Mouse (Mus musculus): Measurements from ENCODE around the gene Casq1. TPM values are rescaled to one million over a fixed set of nuclear protein-coding genes. Genes with fewer than 3 reads are reported as not detected.

Gene Casq1
- total RNA-seq (2023): not detected in 2 replicates

DNA sequence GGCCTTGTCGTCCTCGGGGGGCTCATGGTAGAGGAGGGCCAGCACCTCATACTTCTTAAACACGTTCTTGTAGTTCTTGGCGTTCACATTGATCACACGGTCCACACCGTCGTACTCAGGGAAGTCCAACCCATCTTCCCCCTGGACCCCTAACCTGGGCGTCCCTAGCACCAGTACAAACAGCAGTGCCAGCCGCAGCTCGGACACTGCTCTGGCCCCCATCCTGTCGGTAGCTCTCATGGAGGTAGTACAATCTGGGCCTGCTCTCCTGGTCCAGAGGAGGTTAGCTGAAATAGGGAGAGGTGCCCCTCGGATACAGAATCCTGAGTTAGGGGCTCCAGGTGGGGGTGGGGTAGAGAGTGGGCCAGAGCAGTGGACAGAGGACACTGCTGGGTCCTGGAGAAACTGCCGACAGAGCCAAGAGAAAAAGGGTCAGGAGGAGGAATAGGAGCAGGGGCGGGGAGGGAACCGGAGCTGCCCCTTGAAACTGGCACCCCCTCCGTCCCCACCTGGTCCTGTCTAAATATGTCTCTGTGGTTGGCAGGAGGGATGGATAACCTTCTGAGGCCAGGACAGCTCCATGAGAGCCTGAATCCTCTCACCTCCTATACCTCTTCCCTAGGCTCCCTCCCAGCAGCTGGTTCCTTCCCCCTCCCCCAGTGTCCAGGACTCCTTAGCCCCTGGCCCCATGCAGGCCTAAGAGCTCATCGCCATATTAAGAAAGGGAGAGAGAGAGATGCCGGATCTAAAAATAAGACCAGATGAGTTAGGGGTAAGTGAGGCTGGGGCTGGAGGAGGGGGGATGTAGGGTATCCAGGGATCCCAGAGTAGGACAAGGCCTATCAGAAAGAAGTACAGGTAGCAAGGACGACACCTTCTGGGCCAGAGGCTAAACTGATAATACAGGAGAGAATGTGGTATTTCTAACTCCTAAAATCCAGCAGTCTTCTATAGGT is at the start of gene Casq1:
TSS of gene Casq1 (minus strand) at position 418 of the 956 bp plus-strand sequence.

DNA sequence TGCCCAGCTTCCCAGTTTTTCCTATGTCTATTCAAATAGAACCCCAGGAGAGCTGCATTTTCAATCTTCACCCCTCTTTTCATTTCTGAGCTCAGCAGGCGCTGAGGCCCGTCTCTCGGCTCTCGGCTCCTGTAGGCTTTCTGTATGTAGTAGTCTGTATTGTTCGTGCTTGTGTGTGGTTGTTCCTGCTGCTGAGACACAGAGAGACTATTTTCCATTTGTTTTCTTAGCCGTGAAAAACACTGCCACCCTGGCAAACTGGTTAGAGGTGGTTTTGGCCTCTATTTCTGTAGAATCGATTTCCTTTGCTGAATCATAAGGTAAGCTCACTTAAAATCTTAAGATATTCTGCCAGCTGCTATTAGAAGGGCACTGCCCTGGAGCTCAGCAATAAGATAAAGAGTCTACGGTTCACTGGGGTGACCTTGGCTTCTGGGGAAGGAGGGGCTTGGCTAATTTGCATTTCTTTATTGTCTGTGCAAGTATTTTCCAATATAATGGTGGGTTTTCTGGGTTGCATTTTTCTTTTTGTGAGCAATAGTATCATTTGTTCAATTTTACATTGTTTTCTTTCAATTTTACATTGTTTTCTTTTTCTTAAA is 41.9 kb upstream of the Casq1 start, which contains the start of gene Igsf8:
TSS of gene Igsf8 (plus strand) at position 165 of the 602 bp plus-strand sequence.

DNA sequence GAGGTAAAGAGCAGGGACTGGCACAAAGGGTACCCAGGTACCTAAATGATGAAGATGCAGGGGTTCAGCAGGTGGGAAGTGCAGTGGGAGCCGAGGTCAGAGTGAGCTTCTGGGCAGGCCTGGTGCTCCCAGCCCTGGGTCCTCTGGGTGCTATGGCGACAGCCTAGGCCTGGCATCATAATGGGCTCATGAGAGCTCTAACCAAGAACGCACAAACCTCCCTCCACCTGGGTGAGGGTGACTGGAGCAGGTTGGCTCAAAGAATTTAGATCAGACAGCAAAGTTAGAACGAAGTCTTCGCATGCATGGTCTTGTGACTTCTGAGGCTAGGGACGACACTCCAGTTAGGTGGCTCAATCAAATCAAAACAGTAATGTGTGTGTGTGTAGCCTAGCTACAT is 38.6 kb upstream of the Casq1 start, which contains the start of gene Atp1a4:
TSS of gene Atp1a4 (minus strand) at position 101 of the 400 bp plus-strand sequence.

DNA sequence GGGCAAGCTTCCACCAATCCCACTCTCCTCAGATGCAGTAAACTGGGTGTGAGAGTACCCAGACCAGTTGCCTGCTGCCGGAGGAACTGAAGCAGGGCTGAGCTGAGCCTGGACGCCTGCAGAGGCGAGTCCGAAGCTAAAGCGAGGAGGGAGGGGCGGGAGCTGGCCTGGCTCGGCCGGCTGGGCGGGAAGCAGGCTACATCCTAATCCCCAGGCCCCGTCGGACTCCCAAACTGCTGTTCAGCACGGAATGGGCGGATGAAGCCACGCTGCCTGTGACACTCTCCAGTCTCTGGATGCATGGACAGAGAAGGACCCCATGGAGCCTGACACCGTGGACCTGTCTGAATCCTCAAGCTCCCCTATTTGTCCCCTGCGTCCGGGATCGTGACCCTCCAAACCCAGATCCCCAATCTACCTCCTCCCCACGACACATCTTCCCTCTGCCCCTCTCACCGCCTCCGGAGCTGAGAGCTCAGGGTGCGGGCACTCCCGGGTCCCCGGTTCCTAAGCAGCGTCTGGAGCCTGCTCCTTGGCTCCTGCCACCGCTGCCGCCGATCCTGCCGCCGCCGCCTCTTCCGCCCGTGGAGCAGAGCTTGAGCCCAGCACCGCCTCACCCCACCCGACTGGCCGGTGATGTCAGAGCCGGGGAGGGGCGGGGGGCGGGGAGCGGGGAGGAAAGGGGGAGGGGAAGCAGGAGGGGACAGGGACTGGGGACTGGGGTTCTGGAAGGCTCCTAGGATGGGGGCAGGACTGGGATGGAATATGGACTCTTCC is 13.3 kb downstream of the Casq1 start, which contains the start of gene Pea15a:
TSS of gene Pea15a (minus strand) at position 664 of the 777 bp plus-strand sequence.

Other genes starting within 250 kb of the Casq1 start
- gene Vangl2, start 191.4 kb downstream of the Casq1 start, total RNA-seq (2023): 1.1 and 2.3 TPM in 2 replicates
- not detected in 2 replicates for gene Nhlh1, start 162.3 kb downstream of the Casq1 start, total RNA-seq (2023)
- gene Copa, start 137.3 kb downstream of the Casq1 start, total RNA-seq (2023): 131 and 182 TPM in 2 replicates
- 86.3 and 97.7 TPM in 2 replicates for gene Ncstn, start 137.1 kb downstream of the Casq1 start, total RNA-seq (2023)
- gene Pex19, start 93.1 kb downstream of the Casq1 start, total RNA-seq (2023): 40.7 and 44.3 TPM in 2 replicates
- gene Dcaf8, start 71.8 kb downstream of the Casq1 start, total RNA-seq (2023): 40.2 and 52.4 TPM in 2 replicates
- gene Pea15a, start 13.1 kb downstream of the Casq1 start, total RNA-seq (2023): 7.1 and 7.4 TPM in 2 replicates
- not detected in 2 replicates for gene Atp1a4, start 38.5 kb upstream of the Casq1 start, total RNA-seq (2023)
- gene Igsf8, start 41.8 kb upstream of the Casq1 start, total RNA-seq (2023): 20.9 and 27.6 TPM in 2 replicates
- gene Atp1a2, start 78.2 kb upstream of the Casq1 start, total RNA-seq (2023): not detected in 2 replicates
- not detected in 2 replicates for gene Kcnj9, start 109.5 kb upstream of the Casq1 start, total RNA-seq (2023)
- gene Kcnj10, start 121.3 kb upstream of the Casq1 start, total RNA-seq (2023): 2.7 and 2.9 TPM in 2 replicates
- 15.5 and 19.6 TPM in 2 replicates for gene Pigm, start 156.7 kb upstream of the Casq1 start, total RNA-seq (2023)